Mouse (Mus musculus) testis, adult 2 months (tissue): ENCODE results near the gene Tmem44. TPM values are rescaled to one million over a fixed set of nuclear protein-coding genes. Genes with fewer than 3 reads are reported as not detected.

Experiments used
- H3K27ac ChIP-seq: fragments of 200-500 bp; 2 replicates; pipeline ENCODE4 v1.5.1; 2012; ENCODE audit warnings: low read depth, low read length; ENCODE audit not compliant: control insufficient read depth, insufficient read depth
- H3K27me3 ChIP-seq: fragments of 200-500 bp; 2 replicates; pipeline ENCODE4 v1.6.1; 2012; ENCODE audit warnings: mild to moderate bottlenecking, low read length, moderate library complexity; ENCODE audit not compliant: control insufficient read depth, insufficient read depth
- H3K36me3 ChIP-seq: fragments of 200-500 bp; 2 replicates; pipeline ENCODE4 v1.6.1; 2012; ENCODE audit warnings: mild to moderate bottlenecking, low read length; ENCODE audit not compliant: control insufficient read depth, insufficient read depth
- H3K4me1 ChIP-seq: fragments of 200-500 bp; 2 replicates; pipeline ENCODE4 v1.6.1; 2012; ENCODE audit warnings: low read length; ENCODE audit not compliant: control insufficient read depth, insufficient read depth
- H3K4me3 ChIP-seq: fragments of 200-500 bp; 2 replicates; pipeline ENCODE4 v1.5.1; 2012; ENCODE audit warnings: low read depth, mild to moderate bottlenecking, low read length, moderate library complexity, mixed read lengths; ENCODE audit not compliant: control insufficient read depth
- CTCF ChIP-seq: fragments of 200-500 bp; IDR thresholded peaks from 2 replicates; pipeline ENCODE4 v1.5.1; 2012; ENCODE audit warnings: low read depth, mild to moderate bottlenecking, inconsistent platforms, low read length, moderate library complexity; ENCODE audit not compliant: control insufficient read depth, insufficient read depth, insufficient replicate concordance
- POLR2A ChIP-seq: fragments of 200-500 bp; IDR thresholded peaks from 2 replicates; pipeline ENCODE4 v1.6.1; 2012; ENCODE audit warnings: low read depth, mild to moderate bottlenecking, inconsistent platforms, low read length, moderate library complexity; ENCODE audit not compliant: control insufficient read depth
- polyA plus RNA-seq: library from polyadenylated mRNA; depleted of rRNA; stranded (reverse); fragments of >200 nt; gene quantifications from 2 replicates; pipeline ENCODE4 v1.2.3, GENCODE M21; 2012

Gene Tmem44
- polyA plus RNA-seq, 1 experiment = 1.2 TPM

DNA sequence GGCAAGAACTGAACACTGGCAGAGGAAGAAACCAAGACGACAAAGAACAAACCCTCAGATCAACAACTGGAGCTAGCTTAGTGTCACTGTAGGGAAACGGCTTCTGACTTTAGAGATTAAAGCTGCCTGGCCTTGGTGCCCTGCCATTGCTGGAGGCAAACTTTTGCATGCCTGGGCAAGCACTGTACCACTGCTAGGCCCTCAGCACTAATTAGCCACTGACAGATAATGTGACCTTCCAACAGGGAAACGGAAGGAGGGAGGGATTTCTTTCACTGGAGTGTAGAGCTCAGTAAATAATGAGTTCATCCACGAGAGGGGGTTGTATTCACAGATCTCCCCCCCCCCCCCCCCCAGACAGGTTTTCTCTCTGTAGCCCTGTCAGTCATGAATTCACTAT lies 21.6 kb upstream of the Tmem44 start:
- Histone ChIP-seq H3K27me3 (no peaks in the 10 kb centered on the region), H3K4me1 (no peaks in the 10 kb centered on the region), H3K4me3 (no peak overlapping the region), H3K36me3 (peaks cover 6% of the 10 kb centered on the region), H3K27ac (no peak overlapping the region)
- TF ChIP-seq CTCF (no peak), POLR2A (no peak)

DNA sequence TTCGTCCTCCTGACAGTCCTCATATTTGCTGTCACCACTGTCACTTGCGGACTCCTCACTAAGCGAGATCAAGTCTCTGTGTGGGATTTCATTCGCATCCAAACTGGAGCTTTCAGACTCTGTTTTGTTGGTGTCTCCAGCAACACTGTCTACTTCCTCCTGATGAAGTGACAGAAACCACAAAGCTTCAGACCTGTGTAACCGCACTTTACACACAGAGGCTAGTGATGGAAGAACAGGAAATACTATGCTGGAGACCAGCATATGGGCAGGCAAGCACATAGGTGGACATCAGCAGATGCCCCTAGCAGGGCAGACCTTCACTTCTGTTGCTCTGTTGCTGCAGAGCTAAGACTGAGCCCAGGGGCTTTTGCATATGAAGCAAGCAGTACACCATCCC lies 20.7 kb upstream of the Tmem44 start:
- Histone ChIP-seq H3K4me3 (no peak overlapping the region), H3K36me3 (peaks cover 6% of the 10 kb centered on the region), H3K27me3 (no peaks in the 10 kb centered on the region), H3K27ac (no peak overlapping the region), H3K4me1 (no peaks in the 10 kb centered on the region)
- TF ChIP-seq CTCF (no peak), POLR2A (no peak)

DNA sequence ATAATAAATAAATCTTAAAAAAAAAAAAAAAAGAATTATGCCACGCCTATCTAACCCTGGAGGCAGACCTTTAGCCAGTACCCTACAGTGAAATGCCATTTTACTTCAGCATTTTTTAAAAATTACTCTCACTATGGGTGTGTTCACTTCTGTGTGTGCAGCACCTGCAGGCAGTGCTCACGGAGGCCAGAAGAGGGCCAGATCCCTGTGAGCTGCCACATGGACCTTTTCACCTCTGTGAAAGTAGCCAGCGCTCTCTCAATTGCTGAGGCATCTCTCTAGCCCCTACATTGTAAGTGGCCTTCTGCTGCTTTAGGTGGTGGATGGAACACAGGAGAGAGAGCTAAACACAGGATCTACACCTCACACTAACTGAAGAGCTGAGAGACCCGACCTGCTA lies 19.5 kb upstream of the Tmem44 start:
- H3K4me1 ChIP-seq = no peaks in the 10 kb centered on the region
- TF ChIP-seq CTCF (no peak), POLR2A (no peak)

DNA sequence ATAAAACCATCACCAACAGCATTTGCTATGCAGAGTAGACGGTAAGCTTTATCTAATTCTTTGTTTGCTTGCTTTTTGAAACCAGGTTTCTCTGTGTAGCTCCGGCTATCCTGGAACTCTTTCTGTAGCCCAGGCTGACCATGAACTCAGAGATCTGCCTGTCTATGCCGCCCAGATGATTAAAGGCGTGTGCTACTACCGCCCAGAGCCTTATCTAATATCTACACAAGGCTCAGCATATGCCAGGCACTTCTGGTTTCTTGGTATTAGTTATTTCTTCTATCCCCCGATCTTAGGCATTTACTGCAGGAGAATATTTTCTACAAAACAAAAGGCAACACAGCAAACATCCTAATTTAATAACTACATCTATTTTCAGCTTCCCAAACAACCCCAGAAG lies 15.0 kb upstream of the Tmem44 start:
- TF ChIP-seq POLR2A = no peak
- no peak for TF ChIP-seq CTCF
- no peaks in the 10 kb centered on the region for H3K4me1 ChIP-seq
- no peaks in the 10 kb centered on the region for H3K27me3 ChIP-seq
- H3K27ac ChIP-seq = no peak overlapping the region
- no peak overlapping the region for H3K4me3 ChIP-seq
- H3K36me3 ChIP-seq = peaks cover 3% of the 10 kb centered on the region

More for the DNA sequence above, 19.5 kb upstream of the Tmem44 start:
- no peak overlapping the region for H3K4me3 ChIP-seq
- peaks cover 6% of the 10 kb centered on the region for H3K36me3 ChIP-seq
- no peaks in the 10 kb centered on the region for H3K27me3 ChIP-seq
- H3K27ac ChIP-seq = no peak overlapping the region

DNA sequence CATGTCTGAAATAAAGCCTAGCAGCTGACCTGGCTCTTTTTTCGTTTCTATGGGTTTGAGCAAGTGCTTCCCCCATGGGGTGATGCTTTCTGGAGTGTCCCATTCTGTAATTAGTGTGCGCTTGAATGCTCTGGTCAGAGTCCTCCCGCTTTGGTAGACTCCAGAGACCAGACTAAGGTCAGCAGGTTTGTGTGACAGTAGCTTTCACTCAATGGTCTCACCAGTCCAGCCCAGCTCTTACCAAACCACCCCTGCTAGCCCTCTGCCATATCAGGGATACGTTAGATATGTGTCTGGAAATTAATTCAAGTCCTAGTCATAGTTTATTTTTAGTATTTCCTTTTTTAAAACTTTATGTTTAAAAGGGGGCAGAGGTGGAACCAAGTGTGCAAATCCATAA lies 10.0 kb upstream of the Tmem44 start:
- Histone ChIP-seq H3K4me3 (no peak overlapping the region), H3K27me3 (no peaks in the 10 kb centered on the region), H3K4me1 (no peaks in the 10 kb centered on the region), H3K36me3 (peaks cover 2% of the 10 kb centered on the region), H3K27ac (no peak overlapping the region)
- TF ChIP-seq POLR2A (no peak), CTCF (no peak)

DNA sequence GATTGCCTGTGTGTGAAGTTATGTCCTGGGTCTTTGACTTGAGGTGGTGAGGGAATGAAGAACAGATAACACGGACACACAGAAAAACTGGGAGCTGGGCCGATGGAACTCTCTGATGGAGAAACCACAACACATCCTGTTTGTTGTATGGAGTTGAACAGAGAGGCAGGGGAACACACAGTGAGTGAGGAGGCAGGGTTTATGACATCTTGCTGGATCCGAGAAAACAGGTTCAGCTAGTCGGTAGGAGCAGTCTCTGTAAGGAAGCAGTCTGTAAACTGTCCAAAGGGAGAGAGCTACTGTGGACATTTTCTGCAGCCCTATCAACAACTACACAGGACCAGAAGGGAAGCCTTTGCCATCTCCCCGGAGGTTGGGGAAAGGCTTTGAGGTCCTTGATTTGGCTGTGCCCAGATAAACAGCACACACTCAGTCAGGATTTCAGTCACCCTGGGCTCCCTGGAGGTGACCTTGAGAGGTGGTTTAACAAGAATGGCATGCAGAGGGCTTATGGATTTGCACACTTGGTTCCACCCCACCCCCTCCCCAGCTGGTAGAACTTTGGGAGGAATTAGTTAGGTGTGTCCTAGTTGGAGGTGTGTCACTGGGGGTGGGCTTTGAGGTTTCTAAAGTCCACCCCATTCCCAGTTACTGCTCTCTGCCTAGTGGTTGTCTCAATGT lies 8.8 kb upstream of the Tmem44 start:
- Histone ChIP-seq H3K4me1 (no peaks in the 10 kb centered on the region), H3K27ac (no peak overlapping the region), H3K36me3 (peaks cover 2% of the 10 kb centered on the region), H3K27me3 (no peaks in the 10 kb centered on the region), H3K4me3 (no peak overlapping the region)
- TF ChIP-seq POLR2A = no peak
- no peak for TF ChIP-seq CTCF

DNA sequence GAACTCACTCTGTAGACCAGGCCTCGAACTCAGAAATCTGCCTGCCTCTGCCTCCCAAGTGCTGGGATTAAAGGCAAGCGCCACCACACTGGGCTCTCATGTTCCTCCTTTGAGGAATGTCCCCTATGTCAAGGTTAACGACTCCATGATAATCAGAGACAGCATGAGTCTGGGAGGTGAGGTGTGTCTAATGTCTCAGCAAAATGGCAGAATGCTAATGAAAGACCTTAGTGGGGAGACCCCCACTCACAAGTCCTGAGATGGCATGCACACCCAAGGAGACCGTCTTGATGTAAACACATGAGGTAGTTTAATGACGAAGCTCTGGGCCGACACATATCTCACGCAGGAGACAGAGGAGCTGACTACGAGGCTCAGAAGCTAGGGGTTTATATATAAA lies 3.5 kb upstream of the Tmem44 start:
- H3K27ac ChIP-seq = no peak overlapping the region
- H3K27me3 ChIP-seq = no peaks in the 10 kb centered on the region
- H3K4me3 ChIP-seq = no peak overlapping the region
- H3K4me1 ChIP-seq = peaks cover 13% of the 10 kb centered on the region
- H3K36me3 ChIP-seq = no peaks in the 10 kb centered on the region
- TF ChIP-seq CTCF (no peak), POLR2A (no peak)
